Mouse (Mus musculus) embryo, embryonic 11 days (tissue): ENCODE results near the gene Tmem104.
A peak's percentile ranks its signal among the peaks of the same experiment; 100 is the strongest.

ENCODE experiments used
- DNase-seq: peaks from one replicate; pipeline ENCODE4 v3.0.0-alpha.2; 2015

Gene Tmem104

GRCm38 (mm10) chr11:115202756-115203155 is 15.5 kb downstream of the Tmem104 start:
- no peak for DNase-seq

DNA sequence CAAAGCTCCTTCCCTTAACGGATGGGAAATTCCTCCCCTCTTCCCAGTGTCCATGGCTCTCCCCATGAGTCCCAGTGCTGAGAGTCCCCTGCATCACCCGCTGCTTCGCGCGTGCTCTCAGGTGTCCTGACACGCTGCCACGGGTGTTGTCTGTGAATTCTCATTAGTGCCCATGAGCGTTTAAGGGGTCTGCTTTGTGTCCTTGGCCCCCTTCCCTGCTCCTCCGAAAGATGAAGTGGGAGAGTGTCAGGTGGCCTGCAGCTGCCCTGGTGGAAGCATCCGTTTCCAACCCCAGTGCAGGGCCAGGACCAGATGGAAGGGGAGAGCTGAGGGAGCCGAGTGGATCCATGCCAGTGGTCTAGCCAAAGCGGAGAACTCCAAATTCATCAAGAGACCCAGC is 20.8 kb downstream of the Tmem104 start:
- DNase-seq: no peak

DNA sequence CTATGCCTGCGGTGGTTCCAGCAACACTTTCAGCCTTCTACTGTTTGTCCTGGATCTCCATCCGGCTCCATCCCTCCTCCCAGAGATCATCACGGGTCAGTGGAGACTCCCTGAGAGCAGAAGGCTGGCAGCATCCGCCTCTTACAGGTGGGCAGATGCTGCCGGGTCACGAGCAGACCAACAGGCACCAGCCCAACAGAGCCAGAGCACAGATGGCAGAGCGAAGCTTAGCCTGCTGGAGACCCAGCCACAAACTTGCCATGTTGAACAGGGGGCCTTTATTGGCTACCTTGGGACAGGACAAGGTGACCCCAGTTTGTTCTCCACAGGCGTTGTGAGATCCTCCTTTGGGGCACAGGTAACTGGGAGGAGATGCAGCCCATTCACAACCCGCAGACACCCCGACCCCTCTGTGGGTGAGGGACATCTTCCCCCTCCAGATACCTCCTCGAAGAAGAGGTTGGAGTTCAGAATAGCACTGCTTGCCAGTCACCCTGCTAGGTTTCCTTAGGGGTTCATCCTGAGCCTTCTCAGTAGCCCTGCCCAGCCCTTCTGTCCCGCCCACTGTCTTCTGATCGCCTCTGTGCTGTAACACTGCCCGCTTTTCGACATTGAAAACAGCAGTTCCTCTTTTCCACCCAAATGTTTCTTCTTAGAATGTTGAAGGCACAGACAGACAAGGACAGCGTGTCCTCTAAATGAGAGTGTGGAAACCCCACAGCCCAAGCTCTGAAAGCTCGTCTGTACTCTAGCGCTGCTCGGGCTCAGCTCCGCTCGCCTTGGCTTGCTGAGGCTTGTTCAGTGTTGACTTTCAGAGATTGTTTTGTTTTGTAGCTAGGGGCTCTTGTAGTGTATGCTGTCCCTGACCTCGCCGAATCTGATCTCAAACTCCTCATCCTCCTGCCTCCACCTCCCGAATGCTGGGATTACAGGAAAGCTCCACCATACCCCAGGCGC is 21.8 kb downstream of the Tmem104 start:
- DNase-seq: no peak

- no peak for DNase-seq
Measured at GRCm38 (mm10) chr11:115209958-115210357, 22.7 kb downstream of the Tmem104 start.

DNA sequence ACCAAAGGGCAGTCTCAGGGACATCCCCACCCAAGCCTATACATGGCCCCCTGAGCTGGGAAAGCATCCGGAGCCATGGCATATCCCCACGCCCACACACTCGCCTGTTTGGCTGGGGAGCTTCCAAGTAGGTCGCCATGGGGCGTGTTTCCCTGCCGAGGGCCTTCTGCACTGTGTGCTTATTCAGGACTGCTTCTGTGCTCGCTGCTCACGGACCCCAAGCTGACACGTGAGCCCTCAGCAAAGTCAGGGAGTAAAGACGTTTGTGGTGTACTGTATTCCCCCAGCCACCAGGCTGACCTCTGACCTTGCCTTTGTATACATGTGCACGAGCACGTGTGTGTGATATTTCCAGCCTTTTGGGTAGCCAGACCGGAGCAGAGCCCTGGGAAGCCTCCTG is 24.8 kb downstream of the Tmem104 start:
- DNase-seq: peak; percentile 42

DNA sequence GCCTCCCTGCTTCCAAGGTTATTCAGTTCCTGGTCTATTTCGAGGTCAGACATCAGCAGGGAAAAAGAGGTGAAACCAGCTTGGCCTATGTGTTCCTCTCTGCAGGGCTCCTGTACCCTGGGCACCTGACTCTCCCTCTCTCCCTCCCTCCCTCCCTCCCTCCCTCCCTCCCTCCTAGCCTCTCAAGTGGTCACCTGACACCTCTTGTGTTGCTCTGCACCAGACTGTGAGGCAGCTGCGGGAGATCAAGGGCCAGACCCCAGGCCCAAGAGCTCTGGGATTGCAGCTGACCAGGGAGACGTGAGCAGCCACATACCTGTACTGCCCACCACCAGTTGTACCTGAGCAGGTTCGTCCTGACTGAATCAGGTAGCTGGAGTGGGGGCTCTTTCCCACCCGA is 27.8 kb downstream of the Tmem104 start:
- no peak for DNase-seq

DNA sequence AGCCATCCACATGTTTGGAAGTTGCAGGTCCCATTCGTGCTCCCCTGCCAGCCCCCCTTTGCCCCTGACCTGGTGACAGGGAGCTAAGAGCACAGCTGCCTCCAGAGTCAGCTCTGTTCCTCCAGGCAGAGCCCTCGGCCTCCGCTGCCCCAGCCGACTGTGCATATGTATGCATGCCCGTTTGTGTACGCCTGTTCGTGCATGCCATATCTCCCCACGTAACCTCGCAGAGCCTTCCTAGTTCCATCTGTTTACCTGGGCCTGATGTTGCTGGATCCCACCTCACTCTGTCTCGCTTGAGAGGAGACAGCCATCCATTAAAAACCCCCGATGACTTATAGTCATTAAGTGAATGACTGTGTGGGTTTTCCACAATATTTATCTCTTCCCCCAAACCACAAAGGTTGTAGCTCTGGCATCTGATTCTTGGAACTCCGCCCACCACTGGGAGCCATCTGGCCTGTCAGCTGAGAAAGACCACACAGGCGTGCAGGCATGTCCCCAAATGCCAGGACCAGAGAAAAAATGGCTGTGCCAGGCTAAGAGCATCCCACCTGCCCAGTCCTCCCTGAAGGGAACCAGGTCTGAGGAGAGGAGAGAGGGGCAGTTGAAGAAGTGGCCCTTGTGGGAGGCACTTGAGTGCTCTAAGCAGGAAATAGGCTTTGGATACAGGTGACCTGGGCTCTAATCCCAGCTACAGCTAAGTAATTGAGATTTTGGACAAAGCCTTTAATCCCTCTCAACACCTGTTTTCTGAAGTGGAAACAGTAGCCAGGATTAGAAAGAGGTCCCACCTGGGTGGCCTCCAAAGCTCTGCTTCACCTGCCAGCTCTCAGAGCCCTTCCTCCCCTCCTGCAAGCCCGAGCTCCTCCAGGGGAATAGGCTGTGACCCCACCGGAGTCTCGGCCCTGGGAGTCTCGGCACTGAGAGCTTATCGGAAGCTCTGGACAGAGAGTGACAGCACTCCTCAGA is 30.4 kb downstream of the Tmem104 start:
- no peak for DNase-seq

GRCm38 (mm10) chr11:115219263-115219662 is 32.0 kb downstream of the Tmem104 start:
- no peak for DNase-seq

GRCm38 (mm10) chr11:115219685-115220084 is 32.4 kb downstream of the Tmem104 start:
- no peak for DNase-seq

GRCm38 (mm10) chr11:115222077-115222476 is 34.8 kb downstream of the Tmem104 start:
- no peak for DNase-seq

DNA sequence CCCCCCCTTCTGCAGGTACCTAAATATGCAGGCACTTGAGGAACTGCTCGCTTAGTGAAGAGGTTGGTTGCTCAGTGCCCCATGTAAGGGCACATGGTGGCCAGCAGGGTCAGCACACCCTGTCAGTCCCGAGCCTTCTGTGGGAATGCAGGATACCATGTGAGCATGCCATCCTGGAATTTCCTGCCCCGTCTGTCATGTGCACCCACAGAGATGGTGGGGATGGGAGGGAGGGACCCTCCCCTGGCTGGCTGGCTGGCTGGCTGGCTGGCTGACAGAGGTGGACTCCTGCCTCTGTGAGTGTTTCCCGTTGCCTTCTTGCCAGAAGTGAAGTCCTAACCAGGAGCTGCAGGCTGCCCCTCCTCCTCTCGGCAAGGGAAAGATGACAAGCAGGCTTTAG is 35.3 kb downstream of the Tmem104 start:
- no peak for DNase-seq

DNA sequence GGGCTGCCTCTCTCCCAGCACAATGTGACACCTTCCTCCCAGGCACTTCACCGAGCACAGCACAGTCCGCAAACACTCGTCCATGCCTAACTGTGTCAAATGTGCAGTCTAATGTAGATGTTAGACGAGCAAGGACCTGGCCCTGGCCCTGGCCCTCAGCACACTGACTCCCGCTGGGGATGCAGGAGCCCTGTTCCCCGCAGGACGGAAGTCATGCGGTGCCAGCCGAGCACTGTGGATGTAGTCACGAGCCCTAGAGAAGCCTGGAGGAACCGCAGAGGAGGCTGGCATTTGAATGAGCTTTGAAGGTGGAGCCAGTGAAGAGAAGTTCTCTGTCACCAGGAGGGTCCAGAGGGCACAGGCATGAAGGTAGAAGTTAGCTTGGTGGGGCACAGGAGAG is 36.2 kb downstream of the Tmem104 start:
- no peak for DNase-seq

- no peak for DNase-seq
Measured at GRCm38 (mm10) chr11:115223877-115224276, 36.6 kb downstream of the Tmem104 start.

- peak; percentile 80 for DNase-seq
Measured at GRCm38 (mm10) chr11:115224889-115225288, 37.6 kb downstream of the Tmem104 start.

DNA sequence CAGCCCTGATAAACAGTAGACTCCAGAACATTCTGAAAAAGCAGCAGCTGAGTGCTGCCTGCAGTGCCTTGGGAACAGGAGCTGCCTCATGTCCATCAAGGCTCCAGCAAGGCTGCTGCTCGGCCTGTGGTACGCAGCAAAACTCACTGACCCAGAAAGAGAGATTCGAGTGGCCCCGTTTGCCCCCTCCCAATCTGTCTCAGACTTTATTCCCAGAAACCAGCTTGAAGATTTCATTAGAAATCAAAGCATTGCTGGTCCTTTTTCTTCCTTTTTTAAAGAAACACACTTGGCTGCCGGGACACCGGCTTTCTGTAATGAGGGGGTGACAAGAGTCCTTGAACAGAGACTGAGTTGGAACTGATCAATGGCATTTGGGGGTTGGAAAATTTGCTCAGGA is 38.0 kb downstream of the Tmem104 start:
- no peak for DNase-seq

- DNase-seq: no peak
Measured at GRCm38 (mm10) chr11:115226811-115227491, 39.7 kb downstream of the Tmem104 start.

DNA sequence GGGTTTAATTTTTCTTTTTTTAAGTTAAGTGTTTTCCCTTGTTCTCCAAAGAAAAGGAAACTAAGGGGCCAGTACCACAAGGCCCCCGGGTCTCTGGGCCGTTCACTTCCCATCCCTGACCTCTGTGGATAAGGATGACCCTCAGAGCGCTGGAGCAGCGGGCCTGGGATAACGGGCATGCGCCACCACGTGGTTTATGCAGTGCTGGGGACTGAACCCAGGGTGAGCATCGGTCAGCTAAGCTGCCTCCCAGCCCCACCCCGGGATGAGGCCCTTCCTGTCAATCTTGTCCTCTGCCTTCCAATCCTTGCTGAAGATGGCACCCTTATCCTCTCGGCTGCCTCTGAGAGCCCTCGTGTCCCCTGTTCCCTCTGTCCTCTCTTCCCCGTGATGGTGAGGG is 40.4 kb downstream of the Tmem104 start:
- no peak for DNase-seq

GRCm38 (mm10) chr11:115228430-115228829 is 41.1 kb downstream of the Tmem104 start:
- no peak for DNase-seq

- DNase-seq: no peak
Measured at GRCm38 (mm10) chr11:115229021-115229930, 42.0 kb downstream of the Tmem104 start.

DNA sequence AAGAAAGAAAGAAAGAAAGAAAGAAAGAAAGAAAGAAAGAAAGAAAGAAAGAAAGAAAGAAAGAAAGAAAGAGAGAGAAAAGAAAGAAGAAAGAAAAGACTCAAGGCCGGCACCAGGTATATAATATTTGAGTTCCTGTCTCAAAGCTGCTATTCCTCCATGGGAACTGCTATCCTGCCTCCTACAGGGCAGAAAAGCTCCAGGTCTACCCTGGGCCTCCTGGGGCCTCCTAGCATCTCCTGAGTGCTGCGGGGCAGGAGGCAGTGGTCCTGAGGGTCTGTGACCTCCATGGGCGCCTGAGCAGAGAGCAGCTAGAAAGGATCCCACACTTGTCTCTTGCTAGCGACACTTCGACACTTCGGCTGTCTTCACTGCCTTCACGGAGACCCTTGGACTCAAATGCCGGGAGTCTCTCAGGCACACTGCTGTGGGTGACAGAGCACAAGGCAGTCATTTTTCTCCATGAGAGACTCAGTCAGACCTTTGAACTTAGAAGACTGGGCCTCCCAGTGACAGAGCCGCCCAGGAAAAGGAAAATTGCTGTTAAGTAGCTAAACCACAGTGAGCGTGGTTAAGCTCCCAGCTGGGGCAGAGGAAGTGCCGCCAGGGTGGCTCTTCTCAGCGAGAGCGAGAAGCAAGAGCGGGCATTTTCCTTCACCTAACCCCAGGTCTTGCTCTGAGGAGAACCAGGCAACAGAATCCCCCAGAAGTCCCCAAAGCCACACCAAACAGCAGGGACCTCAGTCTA is 44.1 kb downstream of the Tmem104 start:
- DNase-seq: no peak

- no peak for DNase-seq
Measured at GRCm38 (mm10) chr11:115231924-115232323, 44.6 kb downstream of the Tmem104 start.
